Mouse (Mus musculus) spleen, adult 2 months (tissue): ENCODE results near the gene Cldn7. TPM values are rescaled to one million over a fixed set of nuclear protein-coding genes. Genes with fewer than 3 reads are reported as not detected.

Experiments
- DNase-seq, 2 experiments: peaks; one replicate each; pipeline versions ENCODE4 v3.0.0 to v3.0.0-alpha.2; 2012 to 2021; ENCODE audit warnings: low spot score in 2 of 2, low read depth in 1 of 2
- H3K27ac ChIP-seq: fragments of 200-500 bp; 2 replicates; pipeline ENCODE4 v1.5.1; 2012; ENCODE audit warnings: low read length, inconsistent platforms; ENCODE audit not compliant: insufficient read depth
- H3K27me3 ChIP-seq: fragments of 200-500 bp; 2 replicates; pipeline ENCODE4 v1.6.1; 2012; ENCODE audit warnings: mild to moderate bottlenecking, moderate library complexity, low read length, inconsistent platforms; ENCODE audit not compliant: control insufficient read depth, insufficient read depth
- H3K36me3 ChIP-seq: fragments of 200-500 bp; 2 replicates; pipeline ENCODE4 v1.6.1; 2012; ENCODE audit warnings: mild to moderate bottlenecking, low read length, inconsistent platforms; ENCODE audit not compliant: control insufficient read depth, insufficient read depth
- H3K4me1 ChIP-seq: fragments of 200-500 bp; 2 replicates; pipeline ENCODE4 v1.6.1; 2011; ENCODE audit warnings: inconsistent platforms; ENCODE audit not compliant: control insufficient read depth, insufficient read depth, insufficient read length
- H3K4me3 ChIP-seq: fragments of 200-500 bp; 2 replicates; pipeline ENCODE4 v1.5.1; 2011; ENCODE audit warnings: mild to moderate bottlenecking, inconsistent platforms; ENCODE audit not compliant: insufficient read depth, insufficient read length; ENCODE audit errors: extremely low read depth
- CTCF ChIP-seq: fragments of 200-500 bp; IDR thresholded peaks from 2 replicates; pipeline ENCODE4 v1.5.1; 2011; ENCODE audit warnings: mild to moderate bottlenecking, inconsistent platforms; ENCODE audit not compliant: insufficient read depth, insufficient read length, insufficient replicate concordance; ENCODE audit errors: extremely low read depth
- POLR2A ChIP-seq: fragments of 200-500 bp; IDR thresholded peaks from 2 replicates; pipeline ENCODE4 v1.6.1; 2011; ENCODE audit warnings: low read depth, low read length, inconsistent platforms
- WGBS: fragments of 180-500 bp; shearing (Covaris S2); methylation state at CpG from one replicate; pipeline ENCODE4 v1.1.7; 2018; 5-methylcytosine and 5-hydroxymethylcytosine counted together
- polyA plus RNA-seq: library from polyadenylated mRNA; depleted of rRNA; stranded (reverse); fragments of >200 nt; gene quantifications from 2 replicates; pipeline ENCODE4 v1.2.3, GENCODE M21; 2012

Cldn7 gene
- polyA plus RNA-seq, 1 experiment: 2.0 TPM

GRCm38 (mm10) chr11:69956218-69956617 is 8.4 kb upstream of the Cldn7 start:
- WGBS: 66% methylated on average over 1 of the region's 1 CpGs
- Histone ChIP-seq H3K4me3 (no peak overlapping the region), H3K27me3 (peaks cover 2% of the 10 kb centered on the region; the same call in 1 of the 2 replicates), H3K27ac (no peak overlapping the region), H3K4me1 (no peaks in the 10 kb centered on the region), H3K36me3 (no peaks in the 10 kb centered on the region)
- TF ChIP-seq POLR2A (no peak), CTCF (no peak)
- DNase-seq: no peak

GRCm38 (mm10) chr11:69960616-69961015 is 4.0 kb upstream of the Cldn7 start:
- DNase-seq: no peak
- Histone ChIP-seq H3K4me3 (no peak overlapping the region), H3K27me3 (peaks cover 11% of the 10 kb centered on the region), H3K4me1 (peaks cover 3% of the 10 kb centered on the region), H3K36me3 (no peaks in the 10 kb centered on the region), H3K27ac (no peak overlapping the region)
- TF ChIP-seq POLR2A (no peak), CTCF (no peak)
- 64% methylated on average over 5 of the region's 5 CpGs for WGBS

- DNase-seq: no peak
- Histone ChIP-seq H3K27ac (no peak overlapping the region), H3K4me1 (peaks cover 14% of the 10 kb centered on the region), H3K36me3 (no peaks in the 10 kb centered on the region), H3K4me3 (no peak overlapping the region), H3K27me3 (peaks cover 23% of the 10 kb centered on the region)
- WGBS: 4% methylated on average over 5 of the region's 5 CpGs
- no peak for TF ChIP-seq POLR2A
- TF ChIP-seq CTCF: no peak
Measured at GRCm38 (mm10) chr11:69961841-69962240, 2.7 kb upstream of the Cldn7 start.

- WGBS: 9% methylated on average over 49 of the region's 49 CpGs
- TF ChIP-seq CTCF (no peak), POLR2A (no peak)
- Histone ChIP-seq H3K36me3 (peaks cover 1% of the 10 kb centered on the region; the same call in 1 of the 2 replicates), H3K27me3 (peaks cover 23% of the 10 kb centered on the region), H3K27ac (no peak overlapping the region), H3K4me3 (no peak overlapping the region; the same call in 1 of the 2 replicates), H3K4me1 (peaks cover 16% of the 10 kb centered on the region)
- DNase-seq: no peak
Measured at GRCm38 (mm10) chr11:69965271-69966005, 859 bp downstream of the Cldn7 start.

GRCm38 (mm10) chr11:69966006-69966859 is 1.7 kb downstream of the Cldn7 start:
- H3K27ac ChIP-seq: no peak overlapping the region
- WGBS: 5% methylated on average over 54 of the region's 59 CpGs
- H3K36me3 ChIP-seq: peaks cover 1% of the 10 kb centered on the region; the same call in 1 of the 2 replicates
- H3K4me3 ChIP-seq: peak overlapping the region; percentile 41; the same call in 1 of the 2 replicates
- TF ChIP-seq POLR2A: no peak
- TF ChIP-seq CTCF: no peak
- H3K4me1 ChIP-seq: peaks cover 19% of the 10 kb centered on the region
- H3K27me3 ChIP-seq: peaks cover 23% of the 10 kb centered on the region
- no peak for DNase-seq

- Histone ChIP-seq H3K4me1 (peaks cover 19% of the 10 kb centered on the region), H3K36me3 (peaks cover 3% of the 10 kb centered on the region; the same call in 1 of the 2 replicates), H3K27ac (no peak overlapping the region), H3K27me3 (peaks cover 23% of the 10 kb centered on the region), H3K4me3 (peak overlapping the region; percentile 41; the same call in 1 of the 2 replicates)
- WGBS: 46% methylated on average over 17 of the region's 17 CpGs
- DNase-seq: no peak
- TF ChIP-seq POLR2A (no peak), CTCF (no peak)
Measured at GRCm38 (mm10) chr11:69966860-69967517, 2.4 kb downstream of the Cldn7 start.
